Mouse (Mus musculus) adrenal gland, adult 2 months (tissue): ENCODE data around the gene Ddx6. TPM values are rescaled to one million over a fixed set of nuclear protein-coding genes. Genes with fewer than 3 reads are reported as not detected.

Experiments
- polyA plus RNA-seq: library from polyadenylated mRNA; depleted of rRNA; stranded (reverse); fragments of >200 nt; gene quantifications from 2 replicates; pipeline ENCODE4 v1.2.3, GENCODE M21; 2012; rRNA removed
- total RNA-seq, 2 experiments: library from RNA; stranded (reverse); gene quantifications; 2 replicates each; pipeline ENCODE4 v1.2.3; 2021

Ddx6 gene
- total and polyA plus RNA-seq, 3 experiments = 9.1 to 121 (median 114) TPM

Other genes starting within 250 kb of the Ddx6 start
- gene Vps11, start 243.2 kb upstream of the Ddx6 start, total RNA-seq = 10 to 100 TPM; 57.9 to 58.4 TPM
- gene Vps11, start 243.2 kb upstream of the Ddx6 start, polyA plus RNA-seq = 32.2 and 39.4 TPM in 2 replicates
- gene Hyou1, start 225.4 kb upstream of the Ddx6 start, total RNA-seq = 100 to 1,000 TPM; 177 to 230 TPM
- gene Hyou1, start 225.4 kb upstream of the Ddx6 start, polyA plus RNA-seq = 64.3 and 127 TPM in 2 replicates
- gene Slc37a4, start 208.0 kb upstream of the Ddx6 start, total RNA-seq = 10 to 100 TPM; 14.4 to 15.6 TPM
- 27.9 and 33.5 TPM in 2 replicates for gene Slc37a4, start 208.0 kb upstream of the Ddx6 start, polyA plus RNA-seq
- 1,000 to 10,000 TPM; 1,025 to 1,177 TPM for gene Rps25, start 197.8 kb upstream of the Ddx6 start, total RNA-seq
- 21.7 and 23.2 TPM in 2 replicates for gene Rps25, start 197.8 kb upstream of the Ddx6 start, polyA plus RNA-seq
- 10 to 100 TPM; 81.3 to 92.1 TPM for gene Trappc4, start 197.3 kb upstream of the Ddx6 start, total RNA-seq
- 44.2 and 51.2 TPM in 2 replicates for gene Trappc4, start 197.3 kb upstream of the Ddx6 start, polyA plus RNA-seq
- gene Ccdc84, start 186.3 kb upstream of the Ddx6 start, total RNA-seq = 10 to 100 TPM; 14.5 to 21.1 TPM
- 12.3 and 23.7 TPM in 2 replicates for gene Ccdc84, start 186.3 kb upstream of the Ddx6 start, polyA plus RNA-seq
- not detected for gene Foxr1, start 163.8 kb upstream of the Ddx6 start, total RNA-seq
- not detected in 2 replicates for gene Foxr1, start 163.8 kb upstream of the Ddx6 start, polyA plus RNA-seq
- not detected for gene Upk2, start 149.9 kb upstream of the Ddx6 start, total RNA-seq
- not detected in 2 replicates for gene Upk2, start 149.9 kb upstream of the Ddx6 start, polyA plus RNA-seq
- gene Bcl9l, start 122.1 kb upstream of the Ddx6 start, total RNA-seq = 10 to 100 TPM; 41.9 to 61.1 TPM
- 62.7 and 64.5 TPM in 2 replicates for gene Bcl9l, start 122.1 kb upstream of the Ddx6 start, polyA plus RNA-seq
- under 1 TPM in 1 of 2 experiments, not detected in 1; 0.17 TPM for gene Cxcr5, start 43.0 kb upstream of the Ddx6 start, total RNA-seq
- 0.15 and 0.26 TPM in 2 replicates for gene Cxcr5, start 43.0 kb upstream of the Ddx6 start, polyA plus RNA-seq
- not detected for gene Treh, start 68.3 kb downstream of the Ddx6 start, total RNA-seq
- gene Treh, start 68.3 kb downstream of the Ddx6 start, polyA plus RNA-seq = not detected in 2 replicates
- 10 to 100 TPM; 24.9 to 54.1 TPM for gene Phldb1, start 130.3 kb downstream of the Ddx6 start, total RNA-seq
- gene Phldb1, start 130.3 kb downstream of the Ddx6 start, polyA plus RNA-seq = 59.7 and 90.9 TPM in 2 replicates
- 100 to 1,000 TPM; 145 to 172 TPM for gene Arcn1, start 163.0 kb downstream of the Ddx6 start, total RNA-seq
- gene Arcn1, start 163.0 kb downstream of the Ddx6 start, polyA plus RNA-seq = 17.1 and 23.2 TPM in 2 replicates
- gene Ift46, start 163.0 kb downstream of the Ddx6 start, total RNA-seq = 100 to 1,000 TPM in 1 of 2 experiments, 10 to 100 TPM in 1; 73.0 to 102 TPM
- gene Ift46, start 163.0 kb downstream of the Ddx6 start, polyA plus RNA-seq = 20.7 and 22.2 TPM in 2 replicates
- gene Tmem25, start 194.4 kb downstream of the Ddx6 start, total RNA-seq = 1 to 10 TPM; 3.1 to 9.8 TPM
- gene Tmem25, start 194.4 kb downstream of the Ddx6 start, polyA plus RNA-seq = 15.7 and 22.1 TPM in 2 replicates
- 1 to 10 TPM; 1.6 to 4.1 TPM for gene Ttc36, start 198.2 kb downstream of the Ddx6 start, total RNA-seq
- gene Ttc36, start 198.2 kb downstream of the Ddx6 start, polyA plus RNA-seq = 16.6 and 21.5 TPM in 2 replicates